Mouse (Mus musculus): ENCODE data around the gene Lca5l. TPM values are rescaled to one million over a fixed set of nuclear protein-coding genes. Genes with fewer than 3 reads are reported as not detected.
A peak's percentile ranks its signal among the peaks of the same experiment; 100 is the strongest.

Gene Lca5l
- polyA plus RNA-seq, 1 experiment from 2014 or later, result 2.0 TPM

- H3K9ac ChIP-seq, result no peak overlapping the region
- H3K9me3 ChIP-seq, result no peaks in the 10 kb centered on the region
- no peak overlapping the region for H3K27ac ChIP-seq
- H3K4me3 ChIP-seq, result no peak overlapping the region
- H3K4me2 ChIP-seq, result no peak overlapping the region
- no peak for ATAC-seq (ENCODE audit: insufficient number of reproducible peaks, insufficient read depth, low FRiP score, low TSS enrichment, low read depth)
- WGBS, result 70% methylated on average over 4 of the region's 4 CpGs
- no peaks in the 10 kb centered on the region for H3K27me3 ChIP-seq
- H3K36me3 ChIP-seq, result no peaks in the 10 kb centered on the region
- no peaks in the 10 kb centered on the region for H3K4me1 ChIP-seq
Observed at GRCm38 (mm10) chr16:96165723-96166264, 26.3 kb downstream of the Lca5l start.

- 90% methylated on average over 4 of the region's 4 CpGs for WGBS
- H3K4me2 ChIP-seq, result no peak overlapping the region
- H3K36me3 ChIP-seq, result no peaks in the 10 kb centered on the region
- H3K27ac ChIP-seq, result no peak overlapping the region
- peaks cover 18% of the 10 kb centered on the region; the same call in 1 of the 2 replicates for H3K4me1 ChIP-seq
- no peak for ATAC-seq (ENCODE audit: insufficient number of reproducible peaks, insufficient read depth, low FRiP score, low TSS enrichment, low read depth)
- H3K9ac ChIP-seq, result no peak overlapping the region
- H3K27me3 ChIP-seq, result no peaks in the 10 kb centered on the region
- no peak overlapping the region for H3K4me3 ChIP-seq
- no peaks in the 10 kb centered on the region for H3K9me3 ChIP-seq
Observed at GRCm38 (mm10) chr16:96161336-96161735, 30.7 kb downstream of the Lca5l start.

DNA sequence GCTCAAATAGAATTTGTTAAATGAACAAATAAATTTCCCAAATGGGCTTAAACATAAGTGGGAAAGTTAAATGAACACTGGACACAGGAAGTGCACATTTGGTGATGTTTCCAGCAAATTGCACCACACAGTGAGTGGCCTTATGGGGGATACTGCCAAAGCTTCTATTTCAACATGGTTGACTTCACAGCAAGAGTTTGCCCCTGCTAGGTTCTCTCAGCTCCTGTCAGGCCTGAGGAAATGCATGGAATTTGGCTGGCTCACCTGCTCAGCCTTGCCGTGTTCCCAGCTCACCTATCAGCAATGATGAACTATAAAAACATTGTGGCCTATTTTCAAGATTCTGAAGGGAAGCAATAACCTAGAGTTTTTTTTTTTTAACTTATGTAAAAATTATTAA is 31.1 kb downstream of the Lca5l start:
- ATAC-seq (ENCODE audit: insufficient number of reproducible peaks, insufficient read depth, low FRiP score, low TSS enrichment, low read depth), result no peak
- Histone ChIP-seq H3K4me1 (peaks cover 18% of the 10 kb centered on the region; the same call in 1 of the 2 replicates), H3K36me3 (no peaks in the 10 kb centered on the region), H3K4me2 (no peak overlapping the region), H3K4me3 (no peak overlapping the region), H3K27ac (no peak overlapping the region), H3K9me3 (no peaks in the 10 kb centered on the region), H3K9ac (no peak overlapping the region), H3K27me3 (no peaks in the 10 kb centered on the region)
- WGBS, result 88% methylated on average over 1 of the region's 1 CpGs

GRCm38 (mm10) chr16:96159794-96160346 is 32.2 kb downstream of the Lca5l start:
- H3K4me1 ChIP-seq, result peaks cover 21% of the 10 kb centered on the region
- H3K27ac ChIP-seq, result peak overlapping the region; percentile 93
- 78% methylated on average over 20 of the region's 20 CpGs for WGBS
- H3K4me2 ChIP-seq, result peak overlapping the region; percentile 95
- H3K27me3 ChIP-seq, result no peaks in the 10 kb centered on the region
- H3K4me3 ChIP-seq, result peak overlapping the region; percentile 60
- no peaks in the 10 kb centered on the region for H3K9me3 ChIP-seq
- peak overlapping the region; percentile 95 for H3K9ac ChIP-seq
- ATAC-seq (ENCODE audit: insufficient number of reproducible peaks, insufficient read depth, low FRiP score, low TSS enrichment, low read depth), result no peak
- H3K36me3 ChIP-seq, result 0 out of 2 replicates have a peak, but pooled peaks cover 7% of the 10 kb centered on the region

- 1% methylated on average over 66 of the region's 67 CpGs for WGBS
- H3K4me2 ChIP-seq, result peak overlapping the region; percentile 95
- H3K27ac ChIP-seq, result peak overlapping the region; percentile 93
- peaks cover 12% of the 10 kb centered on the region; the same call in 1 of the 2 replicates for H3K36me3 ChIP-seq
- H3K9me3 ChIP-seq, result no peaks in the 10 kb centered on the region
- peaks cover 21% of the 10 kb centered on the region for H3K4me1 ChIP-seq
- ATAC-seq (ENCODE audit: insufficient number of reproducible peaks, insufficient read depth, low FRiP score, low TSS enrichment, low read depth), result peak; percentile 73; the same call in 1 of the 2 replicates
- no peaks in the 10 kb centered on the region for H3K27me3 ChIP-seq
- H3K9ac ChIP-seq, result peak overlapping the region; percentile 95
- peak overlapping the region; percentile 60 for H3K4me3 ChIP-seq
Observed at GRCm38 (mm10) chr16:96159091-96159731, 32.9 kb downstream of the Lca5l start.

- peak overlapping the region; percentile 93 for H3K27ac ChIP-seq
- ATAC-seq (ENCODE audit: insufficient number of reproducible peaks, insufficient read depth, low FRiP score, low TSS enrichment, low read depth), result no peak
- H3K4me1 ChIP-seq, result peaks cover 21% of the 10 kb centered on the region
- peak overlapping the region; percentile 95 for H3K4me2 ChIP-seq
- WGBS, result 52% methylated on average over 12 of the region's 12 CpGs
- no peaks in the 10 kb centered on the region for H3K9me3 ChIP-seq
- peaks cover 16% of the 10 kb centered on the region; the same call in 1 of the 2 replicates for H3K36me3 ChIP-seq
- peak overlapping the region; percentile 60 for H3K4me3 ChIP-seq
- H3K27me3 ChIP-seq, result no peaks in the 10 kb centered on the region
- H3K9ac ChIP-seq, result peak overlapping the region; percentile 95
Observed at GRCm38 (mm10) chr16:96158511-96159080, 33.5 kb downstream of the Lca5l start.

DNA sequence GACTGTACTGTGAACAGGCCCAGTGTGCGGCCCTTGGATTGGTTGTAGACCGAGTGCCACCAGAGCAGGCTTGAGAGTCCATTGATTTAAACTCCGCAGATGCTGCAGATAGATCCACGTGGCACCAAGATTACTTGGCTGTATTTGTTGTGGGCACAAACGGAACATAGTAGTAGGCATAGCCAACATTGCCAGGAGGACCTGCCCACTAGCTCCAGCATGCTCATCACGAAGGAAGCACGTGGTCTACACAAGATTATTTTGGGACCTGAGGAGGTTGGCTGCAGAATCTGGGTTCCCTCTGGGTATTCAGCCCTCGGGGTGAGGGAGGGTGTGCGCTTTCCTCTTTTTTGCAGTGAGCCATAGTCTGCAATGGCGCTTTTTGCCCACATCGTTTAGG is 34.9 kb downstream of the Lca5l start:
- peaks cover 21% of the 10 kb centered on the region for H3K4me1 ChIP-seq
- no peak overlapping the region for H3K4me2 ChIP-seq
- no peak for ATAC-seq (ENCODE audit: insufficient number of reproducible peaks, insufficient read depth, low FRiP score, low TSS enrichment, low read depth)
- no peak overlapping the region for H3K9ac ChIP-seq
- no peaks in the 10 kb centered on the region for H3K9me3 ChIP-seq
- no peak overlapping the region for H3K4me3 ChIP-seq
- H3K36me3 ChIP-seq, result peaks cover 22% of the 10 kb centered on the region
- no peaks in the 10 kb centered on the region for H3K27me3 ChIP-seq
- H3K27ac ChIP-seq, result no peak overlapping the region
- 93% methylated on average over 11 of the region's 11 CpGs for WGBS

DNA sequence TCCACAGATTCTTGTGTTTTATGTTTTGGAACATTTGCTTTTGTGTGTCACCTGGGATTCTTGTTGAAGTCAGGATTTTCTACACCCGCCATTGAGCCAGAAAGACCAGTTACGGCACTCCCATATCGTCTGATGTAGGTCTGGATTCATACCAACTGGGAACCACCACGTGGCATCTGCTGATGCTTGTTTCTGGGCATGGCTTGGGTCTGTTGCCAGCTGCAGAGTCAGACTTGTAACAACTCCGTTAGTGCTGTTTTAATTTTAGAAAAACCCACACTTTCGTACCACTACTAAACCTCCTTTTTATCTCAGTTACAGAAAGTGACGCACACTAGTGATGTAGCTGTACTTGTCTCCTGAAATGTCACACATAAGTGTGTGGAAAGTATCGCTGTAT is 36.1 kb downstream of the Lca5l start:
- Histone ChIP-seq H3K27ac (0 out of 2 replicates have a peak overlapping the region, but pooled peaks have one; percentile 39), H3K27me3 (no peaks in the 10 kb centered on the region), H3K36me3 (peaks cover 24% of the 10 kb centered on the region), H3K4me2 (no peak overlapping the region), H3K9ac (no peak overlapping the region), H3K4me3 (no peak overlapping the region), H3K9me3 (no peaks in the 10 kb centered on the region), H3K4me1 (peaks cover 21% of the 10 kb centered on the region)
- WGBS, result 82% methylated on average over 8 of the region's 8 CpGs
- no peak for ATAC-seq (ENCODE audit: insufficient number of reproducible peaks, insufficient read depth, low FRiP score, low TSS enrichment, low read depth)

DNA sequence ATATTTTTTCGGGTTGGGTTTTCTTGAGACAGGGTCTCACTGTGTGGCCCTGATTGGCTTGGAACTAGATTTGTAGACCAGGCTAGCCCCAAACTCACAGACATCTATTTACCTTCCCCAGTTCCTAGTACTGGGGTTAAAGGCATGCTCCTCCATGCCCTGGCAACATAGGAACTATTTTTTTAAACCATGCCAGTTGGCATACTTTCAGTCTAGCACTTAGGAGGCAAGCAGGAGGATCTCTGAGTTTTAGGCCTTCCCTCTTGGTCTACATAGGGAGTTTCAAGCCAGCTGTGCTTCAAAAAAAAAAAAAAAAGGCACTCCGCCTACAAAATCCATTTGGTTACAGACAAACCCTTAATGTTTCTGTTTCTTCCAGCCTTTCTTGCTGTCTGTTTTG is 37.6 kb downstream of the Lca5l start:
- Histone ChIP-seq H3K27ac (no peak overlapping the region), H3K36me3 (peaks cover 24% of the 10 kb centered on the region), H3K4me2 (no peak overlapping the region), H3K4me1 (peaks cover 15% of the 10 kb centered on the region), H3K9me3 (no peaks in the 10 kb centered on the region), H3K9ac (no peak overlapping the region), H3K4me3 (no peak overlapping the region), H3K27me3 (no peaks in the 10 kb centered on the region)
- 87% methylated on average over 2 of the region's 2 CpGs for WGBS
- no peak for ATAC-seq (ENCODE audit: insufficient number of reproducible peaks, insufficient read depth, low FRiP score, low TSS enrichment, low read depth)

- Histone ChIP-seq H3K27me3 (no peaks in the 10 kb centered on the region), H3K9ac (no peak overlapping the region), H3K27ac (no peak overlapping the region), H3K4me2 (no peak overlapping the region), H3K4me1 (peaks cover 21% of the 10 kb centered on the region), H3K36me3 (peaks cover 24% of the 10 kb centered on the region), H3K4me3 (no peak overlapping the region), H3K9me3 (no peaks in the 10 kb centered on the region)
- WGBS, result 23% methylated on average over 9 of the region's 9 CpGs
- ATAC-seq (ENCODE audit: insufficient number of reproducible peaks, insufficient read depth, low FRiP score, low TSS enrichment, low read depth), result no peak
Observed at GRCm38 (mm10) chr16:96151551-96151950, 40.5 kb downstream of the Lca5l start.

GRCm38 (mm10) chr16:96150995-96151394 is 41.1 kb downstream of the Lca5l start:
- H3K4me2 ChIP-seq, result no peak overlapping the region
- WGBS, result 71% methylated on average over 4 of the region's 4 CpGs
- no peaks in the 10 kb centered on the region for H3K27me3 ChIP-seq
- no peak overlapping the region for H3K27ac ChIP-seq
- peaks cover 27% of the 10 kb centered on the region for H3K4me1 ChIP-seq
- H3K4me3 ChIP-seq, result no peak overlapping the region
- no peak for ATAC-seq (ENCODE audit: insufficient number of reproducible peaks, insufficient read depth, low FRiP score, low TSS enrichment, low read depth)
- H3K36me3 ChIP-seq, result peaks cover 24% of the 10 kb centered on the region
- no peaks in the 10 kb centered on the region for H3K9me3 ChIP-seq
- H3K9ac ChIP-seq, result no peak overlapping the region
